Mouse (Mus musculus): ENCODE data around the gene Mettl22. TPM values are rescaled to one million over a fixed set of nuclear protein-coding genes. Genes with fewer than 3 reads are reported as not detected.

The Mettl22 gene
- total RNA-seq (2023), result 27.2 TPM

GRCm38 (mm10) chr16:8470603-8471481 lies at the start of gene Mettl22:
TSS of gene Mettl22 (plus strand) at chr16:8470788.

GRCm38 (mm10) chr16:8424971-8425330 lies 45.6 kb upstream of the Mettl22 start, which contains the start of gene Tmem114:
TSS of gene Tmem114 (minus strand) at chr16:8425136.

GRCm38 (mm10) chr16:8513236-8513906 lies 42.8 kb downstream of the Mettl22 start, which contains the start of gene Abat:
TSS of gene Abat (plus strand) at chr16:8513429.

Other genes starting within 250 kb of the Mettl22 start
- gene Tmem114, start 45.7 kb upstream of the Mettl22 start, total RNA-seq (2023), result not detected
- gene Abat, start 42.6 kb downstream of the Mettl22 start, total RNA-seq (2023), result 0.92 TPM
- gene Pmm2, start 166.9 kb downstream of the Mettl22 start, total RNA-seq (2023), result 105 TPM
- gene Tmem186, start 166.9 kb downstream of the Mettl22 start, total RNA-seq (2023), result 12.3 TPM
- gene Carhsp1, start 201.4 kb downstream of the Mettl22 start, total RNA-seq (2023), result 14.3 TPM
- 1.0 TPM for gene Gm5767, start 210.0 kb downstream of the Mettl22 start, total RNA-seq (2023)